Mouse (Mus musculus): ENCODE results near the gene Olfr1211.

DNA sequence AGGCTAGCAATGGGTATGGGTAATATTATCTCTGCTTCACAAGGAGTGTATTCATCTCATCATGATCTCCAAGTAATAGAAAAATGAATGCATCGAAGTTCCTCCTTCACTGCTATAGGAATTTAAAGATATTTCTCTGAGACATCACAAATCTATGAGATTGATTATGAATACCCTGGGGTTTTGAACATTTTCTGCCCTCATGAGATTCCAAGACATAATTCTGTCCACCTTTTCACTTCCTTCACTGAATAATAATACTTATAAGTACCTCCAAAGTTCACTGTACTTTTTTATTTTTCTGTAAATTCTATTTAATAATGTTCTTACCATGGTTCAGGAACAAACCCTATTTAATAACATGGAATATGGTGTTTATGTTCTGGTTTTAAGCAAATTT, 42.3 kb upstream of the Olfr1211 start, which contains the start of gene Gm13762:
- no peak for TF ChIP-seq USF1 (IDR thresholded peaks at IDR 0.05; ENCODE audit: low read depth)
- no peak for TF ChIP-seq CTCF (IDR thresholded peaks at IDR 0.05; ENCODE audit: control insufficient read depth, insufficient read depth, insufficient read length)
- no peak for TF ChIP-seq MAX (IDR thresholded peaks at IDR 0.05)
- TF ChIP-seq MYOD1 (IDR thresholded peaks at IDR 0.05; ENCODE audit: control insufficient read depth, insufficient read length, low read depth), result no peak
- no peak for TF ChIP-seq CEBPB (IDR thresholded peaks at IDR 0.05; ENCODE audit: low read depth)
- no peak for TF ChIP-seq MYOG (IDR thresholded peaks at IDR 0.05; ENCODE audit: control insufficient read depth, extremely low read depth, insufficient read length)
- TF ChIP-seq FOSL1 (IDR thresholded peaks at IDR 0.05; ENCODE audit: insufficient read depth, low read length, poor library complexity, severe bottlenecking), result no peak

All from C2C12 (cell line).